Mouse (Mus musculus) frontal cortex, adult (tissue): ENCODE measurements around the gene Rreb1.

Experiments
- ATAC-seq: cut with Nextera tagmentation; 2 replicates; pipeline ENCODE4 v1.9.2; 2017; ENCODE audit warnings: mild to moderate bottlenecking, moderate library complexity, mixed read lengths; ENCODE audit not compliant: low TSS enrichment

The Rreb1 gene

GRCm38 (mm10) chr13:37974731-37975130 lies 196.5 kb downstream of the Rreb1 start:
- ATAC-seq, result no peak

GRCm38 (mm10) chr13:37979506-37979905 lies 201.3 kb downstream of the Rreb1 start:
- ATAC-seq, result no peak

- no peak for ATAC-seq
Observed at GRCm38 (mm10) chr13:37980346-37980745, 202.1 kb downstream of the Rreb1 start.

- ATAC-seq, result no peak
Observed at GRCm38 (mm10) chr13:37981063-37981462, 202.9 kb downstream of the Rreb1 start.

GRCm38 (mm10) chr13:37986166-37986565 lies 208.0 kb downstream of the Rreb1 start:
- ATAC-seq, result no peak

- no peak for ATAC-seq
Observed at GRCm38 (mm10) chr13:37989701-37990100, 211.5 kb downstream of the Rreb1 start.

- ATAC-seq, result no peak
Observed at GRCm38 (mm10) chr13:37992638-37993371, 214.6 kb downstream of the Rreb1 start.

GRCm38 (mm10) chr13:37993376-37993703 lies 215.1 kb downstream of the Rreb1 start:
- ATAC-seq, result no peak

- ATAC-seq, result peak; percentile 98
Observed at GRCm38 (mm10) chr13:37993704-37994404, 215.7 kb downstream of the Rreb1 start, which contains the start of gene Ssr1. Gene Ssr1 (minus strand): TSS chr13:37994217.

- no peak; the same call in none of the 2 replicates for ATAC-seq
Observed at GRCm38 (mm10) chr13:37994405-37994749, 216.2 kb downstream of the Rreb1 start.

GRCm38 (mm10) chr13:37999713-38000112 lies 221.5 kb downstream of the Rreb1 start:
- ATAC-seq, result no peak
